Mouse (Mus musculus): ENCODE measurements around the gene Ypel4.

DNA sequence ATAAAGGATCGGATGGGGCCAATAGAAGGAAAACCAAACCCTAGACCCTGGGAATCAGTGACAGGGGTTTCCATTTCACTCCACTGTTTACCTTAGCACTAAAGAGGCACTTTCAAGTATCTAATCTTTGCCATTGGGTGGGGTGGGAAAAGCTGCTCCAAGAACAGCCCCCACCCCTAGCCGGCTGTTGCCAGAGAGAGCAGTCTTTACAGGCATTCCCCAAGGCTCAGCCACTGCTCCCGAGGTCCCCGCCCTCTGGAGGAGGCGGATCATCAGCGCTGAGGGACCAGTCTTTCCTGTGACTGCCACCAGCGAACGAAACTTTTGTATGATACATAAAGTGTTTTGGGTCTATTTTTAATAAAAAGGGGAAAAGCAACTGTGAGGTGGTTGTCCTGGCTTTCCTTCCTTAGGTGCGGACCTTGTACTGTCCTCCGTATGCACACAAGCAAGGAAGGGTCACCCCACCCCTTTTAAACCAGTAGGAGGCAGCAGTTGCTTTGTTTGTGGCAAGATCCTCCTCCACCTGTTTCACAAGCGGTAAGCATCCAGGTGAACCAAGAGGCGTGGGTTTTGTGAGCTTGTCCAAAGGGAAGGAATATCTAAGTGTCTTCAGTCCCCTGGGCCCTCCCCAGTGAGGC lies 4.5 kb downstream of the Ypel4 start:
- TF ChIP-seq EP300 (optimal IDR thresholded peaks at IDR 0.05) (no peak), CTCF (IDR thresholded peaks at IDR 0.05; ENCODE audit: low read depth) (peak; percentile 81)
